34 mouse cellular contexts compared by ENCODE assay signal in the genomic region with DNA sequence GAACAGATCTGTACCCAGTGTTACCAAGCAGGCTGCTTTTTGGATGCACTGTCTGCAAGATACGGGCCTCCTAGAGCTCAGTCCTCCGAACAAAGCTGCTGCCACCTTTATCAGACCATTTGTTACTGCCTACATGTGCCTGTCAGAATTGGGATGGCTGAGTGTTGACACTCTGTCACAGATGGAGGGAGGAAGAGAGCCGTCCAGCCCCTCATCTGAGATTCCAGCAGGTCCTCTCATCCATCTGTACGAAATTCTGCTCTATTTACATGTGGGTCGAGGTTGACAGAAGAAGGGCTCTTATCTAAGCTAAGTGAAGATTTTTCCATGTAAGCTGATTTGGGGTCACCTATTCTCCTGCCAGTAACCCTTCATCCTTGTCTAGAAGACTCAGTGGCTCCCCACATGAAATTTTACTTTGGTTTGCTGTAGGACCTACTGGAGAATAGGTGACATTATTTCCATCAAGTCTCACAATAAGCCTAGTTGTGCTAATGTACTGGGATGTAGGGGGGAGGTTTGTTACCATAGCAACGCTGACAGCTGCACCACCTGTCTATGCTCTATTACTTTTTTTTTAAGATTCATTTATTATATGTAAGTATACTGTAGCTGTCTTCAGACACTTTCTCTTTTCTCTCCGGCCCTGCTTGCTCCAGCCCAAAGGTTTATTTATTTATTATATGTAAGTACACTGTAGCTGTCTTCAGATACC. TPM values are rescaled to one million over a fixed set of nuclear protein-coding genes. Genes with fewer than 3 reads are reported as not detected.
A peak's percentile ranks its signal among the peaks of the same experiment; 100 is the strongest.
DNase-seq lines count a peak whose midpoint lies in the region; ATAC-seq and TF ChIP-seq lines count a peak whose summit lies in the region.
"Had no signal": no experiment of that assay in that cellular context is flagged by ENCODE, and none has a peak within 500 bp of the region (broad histone marks: within the 10 kb centered on the region; RNA-seq: fewer than 3 reads in every experiment).

No protein-coding gene starts in this region.

- no peak overlapping the region for H3K4me2 ChIP-seq in hindbrain, postnatal 0 days (ENCODE audit: low read depth, low read length)
- H3K4me2 ChIP-seq: embryonic facial prominence, embryonic 13.5 days; kidney, embryonic 15.5 days; limb, embryonic 15.5 days; liver, embryonic 15.5 days; lung, embryonic 15.5 days; neural tube, embryonic 12.5 days had no signal

- peak; percentile 43 for ATAC-seq in hindbrain, postnatal 0 days
- ATAC-seq in megakaryocyte progenitor cell, adult 5-6 weeks (replicated peaks; ENCODE audit: poor library complexity), result no peak
- ATAC-seq: activated CD4-positive, CD25-positive, alpha-beta regulatory T cell, adult 4 months had no signal

- peak; percentile 39 for DNase-seq in hindbrain, postnatal 0 days (ENCODE audit: low spot score)
- DNase-seq in hindbrain, embryonic 10.5 days (ENCODE audit: low spot score), result no peak
- DNase-seq in brain, adult 2 months (ENCODE audit: low read depth, low spot score), result peak; percentile 78
- DNase-seq in brain, embryonic 14.5 days (ENCODE audit: low read depth), result peak; percentile 65
- peak; percentile 57 for DNase-seq in layer of hippocampus, adult 9-11 months
- no peak for DNase-seq in adrenal gland, postnatal 36 days
- DNase-seq: adrenal gland, adult 8-10 months; cerebellum, adult 9-11 months; gastrocnemius, adult 2 months; kidney, adult 11 months; kidney, postnatal 4 days; left cerebral cortex, postnatal 4 days; lung, postnatal 36 days; right cerebral cortex, postnatal 14 days; thymus, adult 2 months; thymus, postnatal 4 days had no signal

- 72% methylated on average over 7 of the region's 7 CpGs for WGBS in hindbrain, postnatal 0 days
- WGBS in hindbrain, embryonic 10.5 days, result 82% methylated on average over 7 of the region's 7 CpGs

- no peak overlapping the region for H3K4me3 ChIP-seq in hindbrain, postnatal 0 days (ENCODE audit: low read length)
- H3K4me3 ChIP-seq in hindbrain, embryonic 10.5 days, result no peak overlapping the region
- H3K4me3 ChIP-seq: embryonic facial prominence, embryonic 13.5 days; erythroblast, embryonic 14.5 days; gastrocnemius, adult 2 months; kidney, embryonic 15.5 days; limb, embryonic 15.5 days; liver, embryonic 15.5 days; lung, embryonic 15.5 days; neural tube, embryonic 12.5 days had no signal

- H3K27me3 ChIP-seq in hindbrain, postnatal 0 days (ENCODE audit: insufficient read depth, low read length), result no peaks in the 10 kb centered on the region
- no peaks in the 10 kb centered on the region for H3K27me3 ChIP-seq in hindbrain, embryonic 10.5 days (ENCODE audit: insufficient read depth, poor library complexity, severe bottlenecking)
- H3K27me3 ChIP-seq: embryonic facial prominence, embryonic 13.5 days; kidney, embryonic 15.5 days; limb, embryonic 15.5 days; liver, embryonic 15.5 days; lung, embryonic 15.5 days; neural tube, embryonic 12.5 days had no signal

- H3K9me3 ChIP-seq in hindbrain, postnatal 0 days (ENCODE audit: low read length), result no peaks in the 10 kb centered on the region
- no peaks in the 10 kb centered on the region for H3K9me3 ChIP-seq in hindbrain, embryonic 10.5 days
- H3K9me3 ChIP-seq: embryonic facial prominence, embryonic 13.5 days; kidney, embryonic 15.5 days; limb, embryonic 15.5 days; liver, embryonic 15.5 days; lung, embryonic 15.5 days; neural tube, embryonic 12.5 days had no signal

- H3K4me1 ChIP-seq in hindbrain, postnatal 0 days (ENCODE audit: insufficient read depth, low read length), result no peaks in the 10 kb centered on the region
- H3K4me1 ChIP-seq in hindbrain, embryonic 10.5 days (replicated peaks), result no peaks in the 10 kb centered on the region
- H3K4me1 ChIP-seq: embryonic facial prominence, embryonic 13.5 days; kidney, embryonic 15.5 days; limb, embryonic 15.5 days; liver, embryonic 15.5 days; lung, embryonic 15.5 days; neural tube, embryonic 12.5 days had no signal

- no peaks in the 10 kb centered on the region for H3K36me3 ChIP-seq in hindbrain, postnatal 0 days (ENCODE audit: insufficient read depth, low read length)
- no peaks in the 10 kb centered on the region for H3K36me3 ChIP-seq in hindbrain, embryonic 10.5 days
- H3K36me3 ChIP-seq: embryonic facial prominence, embryonic 13.5 days; kidney, embryonic 15.5 days; limb, embryonic 15.5 days; liver, embryonic 15.5 days; lung, embryonic 15.5 days; neural tube, embryonic 12.5 days had no signal

- H3K27ac ChIP-seq in hindbrain, postnatal 0 days, result no peak overlapping the region
- no peak overlapping the region for H3K27ac ChIP-seq in hindbrain, embryonic 10.5 days
- H3K27ac ChIP-seq: embryonic facial prominence, embryonic 13.5 days; gastrocnemius, adult 2 months; kidney, embryonic 15.5 days; limb, embryonic 15.5 days; liver, embryonic 15.5 days; lung, embryonic 15.5 days; neural tube, embryonic 12.5 days; stomach, postnatal 0 days had no signal

- no peak overlapping the region for H3K9ac ChIP-seq in hindbrain, postnatal 0 days (replicated peaks; ENCODE audit: low read length)
- H3K9ac ChIP-seq: embryonic facial prominence, embryonic 13.5 days; kidney, embryonic 15.5 days; limb, embryonic 15.5 days; liver, embryonic 15.5 days; lung, embryonic 15.5 days; neural tube, embryonic 12.5 days had no signal

- TF ChIP-seq POLR2A in brain, embryonic 14.5 days (IDR thresholded peaks at IDR 0.05; ENCODE audit: borderline replicate concordance, extremely low read depth, insufficient read depth, insufficient read length, poor library complexity, severe bottlenecking), result no peak

- TF ChIP-seq CTCF in hindbrain, postnatal 0 days (IDR thresholded peaks at IDR 0.05; ENCODE audit: low read depth), result no peak
- TF ChIP-seq CTCF in brain, embryonic 14.5 days (IDR thresholded peaks at IDR 0.05; ENCODE audit: borderline replicate concordance, extremely low read depth, insufficient read depth, insufficient read length), result no peak

RNA-seq across cellular contexts. Expression of gene Serpina11, which starts 8.0 kb away (rescaled TPM):
- total RNA-seq in hindbrain, postnatal 0 days (2014; rRNA removed), result not detected in 2 replicates
- 0.13 TPM in 1 of 2 replicates, not detected in the other for polyA plus RNA-seq in hindbrain, postnatal 0 days (2015; fragmentation: Nextera tagmentation; extraction: Ambion mirVana)
- not detected in 2 replicates for polyA plus RNA-seq in hindbrain, embryonic 10.5 days (2016; fragmentation: Nextera tagmentation; extraction: Ambion mirVana)
- polyA plus RNA-seq in brain, embryonic 14.5 days (2012; rRNA removed), result not detected in 2 replicates
- total RNA-seq in adrenal gland, postnatal 36 days (2021), result not detected
- 0.22 TPM in 1 of 2 replicates, not detected in the other for total RNA-seq in megakaryocyte progenitor cell, adult 5-6 weeks (2015)
- not detected in 2 replicates for total RNA-seq in megakaryocyte progenitor cell, adult 5-6 weeks (2017)
- total RNA-seq: adrenal gland, adult 8-10 months; gastrocnemius, adult 2 months; heart, postnatal 25 days; left cerebral cortex, postnatal 4 days; megakaryocyte-erythroid progenitor cell, adult 5-6 weeks had no signal
- polyA plus RNA-seq: activated CD4-positive, CD25-positive, alpha-beta regulatory T cell, adult 4 months; C2C12; cortical plate, adult 2 months; embryonic facial prominence, embryonic 13.5 days; erythroblast, embryonic 14.5 days; frontal cortex, adult 2 months; heart, embryonic 14.5 days; kidney, embryonic 15.5 days; limb, embryonic 15.5 days; lung, embryonic 15.5 days; neural tube, embryonic 12.5 days had no signal

RNA-seq across cellular contexts. Expression of gene Serpina1e, which starts 23.0 kb away (rescaled TPM):
- not detected in 2 replicates for total RNA-seq in hindbrain, postnatal 0 days (2014; rRNA removed)
- not detected in 2 replicates for polyA plus RNA-seq in hindbrain, postnatal 0 days (2015; fragmentation: Nextera tagmentation; extraction: Ambion mirVana)
- polyA plus RNA-seq in hindbrain, embryonic 10.5 days (2016; fragmentation: Nextera tagmentation; extraction: Ambion mirVana), result not detected in 2 replicates
- 0.12 TPM in 1 of 2 replicates, not detected in the other for polyA plus RNA-seq in brain, embryonic 14.5 days (2012; rRNA removed)
- 1 to 10 TPM in 1 of 2 experiments, under 1 TPM in 1; 0.23 to 8.7 TPM for total RNA-seq in adrenal gland, postnatal 36 days (2021)
- total RNA-seq in megakaryocyte progenitor cell, adult 5-6 weeks (2015), result not detected in 2 replicates
- total RNA-seq in megakaryocyte progenitor cell, adult 5-6 weeks (2017), result not detected in 2 replicates
- total RNA-seq: left cerebral cortex, adult 8-10 months; left cerebral cortex, postnatal 4 days; megakaryocyte-erythroid progenitor cell, adult 5-6 weeks had no signal
- polyA plus RNA-seq: activated CD4-positive, CD25-positive, alpha-beta regulatory T cell, adult 4 months; C2C12; cortical plate, adult 2 months; embryonic facial prominence, embryonic 13.5 days; erythroblast, embryonic 14.5 days; frontal cortex, adult 2 months; heart, embryonic 14.5 days; neural tube, embryonic 12.5 days had no signal

RNA-seq across cellular contexts. Expression of gene Serpina9, which starts 31.8 kb away (rescaled TPM):
- not detected in 2 replicates for total RNA-seq in hindbrain, postnatal 0 days (2014; rRNA removed)
- polyA plus RNA-seq in hindbrain, postnatal 0 days (2015; fragmentation: Nextera tagmentation; extraction: Ambion mirVana), result 0.38 and 0.43 TPM in 2 replicates
- not detected in 2 replicates for polyA plus RNA-seq in hindbrain, embryonic 10.5 days (2016; fragmentation: Nextera tagmentation; extraction: Ambion mirVana)
- 0.04 TPM in 1 of 2 replicates, not detected in the other for polyA plus RNA-seq in brain, embryonic 14.5 days (2012; rRNA removed)
- total RNA-seq in adrenal gland, postnatal 36 days (2021), result not detected
- not detected in 2 replicates for total RNA-seq in megakaryocyte progenitor cell, adult 5-6 weeks (2015)
- not detected in 2 replicates for total RNA-seq in megakaryocyte progenitor cell, adult 5-6 weeks (2017)
- total RNA-seq: adrenal gland, adult 8-10 months; gastrocnemius, adult 2 months; gastrocnemius, postnatal 4 days; megakaryocyte-erythroid progenitor cell, adult 5-6 weeks had no signal
- polyA plus RNA-seq: erythroblast, embryonic 14.5 days; kidney, embryonic 15.5 days; liver, embryonic 15.5 days; neural tube, embryonic 12.5 days had no signal

Comparison
In these comparisons a context has a peak if more than half of its experiments do, and no peak if none do; other contexts are left out.
1. DNase-seq: peak in hindbrain, postnatal 0 days (single experiment), brain, adult 2 months (single experiment), brain, embryonic 14.5 days (single experiment) and layer of hippocampus, adult 9-11 months (single experiment); none in hindbrain, embryonic 10.5 days (single experiment) and adrenal gland, postnatal 36 days (0 of 2).